Mouse (Mus musculus) liver, embryonic 14.5 days (tissue): ENCODE measurements around the gene Pde6h. TPM values are rescaled to one million over a fixed set of nuclear protein-coding genes. Genes with fewer than 3 reads are reported as not detected.
"Not testable (repeated sequence)": the region's sequence is repeated elsewhere in the genome, so short reads cannot be mapped to it uniquely, and the experiment has no call there.

ENCODE experiments used
- ATAC-seq: fragments of 200-750 bp; cut with Nextera tagmentation; 2 replicates; pipeline ENCODE4 v1.8.0; 2017; ENCODE audit warnings: moderate number of reproducible peaks, mild to moderate bottlenecking, moderate library complexity; ENCODE audit not compliant: insufficient read depth
- DNase-seq, 3 experiments: peaks; one replicate each; pipeline ENCODE4 v3.0.0-alpha.2; 2012 to 2013; ENCODE audit warnings: low read depth in 3 of 3, low spot score in 3 of 3
- H3K27ac ChIP-seq: fragments of 300-500 bp; sonication (generic); 2 replicates; pipeline ENCODE4 v1.5.1; 2014; ENCODE audit warnings: moderate library complexity, mild to moderate bottlenecking, control low read depth, inconsistent platforms
- H3K27me3 ChIP-seq: fragments of 300-500 bp; sonication (generic); 2 replicates; pipeline ENCODE4 v1.6.1; 2014; ENCODE audit warnings: mild to moderate bottlenecking, low read length, moderate library complexity; ENCODE audit not compliant: control insufficient read depth, insufficient read depth
- H3K36me3 ChIP-seq: fragments of 300-500 bp; sonication (generic); replicated peaks from 2 replicates; pipeline ENCODE4 v1.6.1; 2014; ENCODE audit warnings: low read depth; ENCODE audit not compliant: control insufficient read depth, insufficient read depth
- H3K4me1 ChIP-seq, 2 experiments: fragments of 200-500 bp in 1 of 2; fragments of 300-500 bp in 1 of 2; sonication (generic) in 1 of 2; replicated peaks; 2 replicates each; pipeline ENCODE4 v1.6.1; 2012 to 2014; ENCODE audit warnings: antibody characterized with exemption in 1 of 2, inconsistent platforms in 1 of 2, low read length in 1 of 2; ENCODE audit not compliant: control insufficient read depth in 2 of 2, insufficient read depth in 2 of 2
- H3K4me2 ChIP-seq: fragments of 300-500 bp; sonication (generic); 2 replicates; pipeline ENCODE4 v1.6.1; 2014; ENCODE audit warnings: low read depth, mild to moderate bottlenecking, control low read depth, moderate library complexity
- H3K4me3 ChIP-seq, 2 experiments: fragments of 200-500 bp in 1 of 2; fragments of 300-500 bp in 1 of 2; sonication (generic) in 1 of 2; 2 replicates each; pipeline ENCODE4 v1.5.1; 2012 to 2014; ENCODE audit warnings: low read depth in 2 of 2, low read length in 2 of 2, mild to moderate bottlenecking in 2 of 2, control low read depth in 1 of 2, inconsistent platforms in 1 of 2, moderate library complexity in 1 of 2; ENCODE audit not compliant: insufficient read depth in 1 of 2
- H3K9ac ChIP-seq: fragments of 300-500 bp; sonication (generic); replicated peaks from 2 replicates; pipeline ENCODE4 v1.6.1; 2014; ENCODE audit warnings: mild to moderate bottlenecking, control low read depth, moderate library complexity
- H3K9me3 ChIP-seq: fragments of 300-500 bp; sonication (generic); 2 replicates; pipeline ENCODE4 v1.6.1; 2016; ENCODE audit warnings: low read length, mixed read lengths; ENCODE audit not compliant: control insufficient read depth
- CTCF ChIP-seq: IDR thresholded peaks from 2 replicates; pipeline ENCODE4 v1.5.1; 2016; ENCODE audit warnings: antibody characterized with exemption, low read depth, control low read depth
- EP300 ChIP-seq: IDR thresholded peaks from 2 replicates; pipeline ENCODE4 v1.6.1; 2016; ENCODE audit warnings: antibody characterized with exemption, low read depth
- WGBS: fragments of 180-500 bp; shearing (Covaris S2); extraction: QIAGEN DNeasy Blood & Tissue Kit; methylation state at CpG from one replicate; pipeline ENCODE4 v1.1.7; 2014; ENCODE audit not compliant: insufficient replicate concordance; 5-methylcytosine and 5-hydroxymethylcytosine counted together
- polyA plus RNA-seq, 2 experiments: library from polyadenylated mRNA; depleted of rRNA in 1 of 2; stranded (reverse) in 1 of 2; unstranded in 1 of 2; fragments of >200 nt; fragmentation: Nextera tagmentation in 1 of 2; extraction: Ambion mirVana in 1 of 2; gene quantifications; 2 replicates each; pipeline versions ENCODE4 v1.2.1 to v1.2.3; 2012 to 2014

Pde6h gene
- polyA plus RNA-seq, 2 experiments, result 0.01 TPM; not detected in 1

DNA sequence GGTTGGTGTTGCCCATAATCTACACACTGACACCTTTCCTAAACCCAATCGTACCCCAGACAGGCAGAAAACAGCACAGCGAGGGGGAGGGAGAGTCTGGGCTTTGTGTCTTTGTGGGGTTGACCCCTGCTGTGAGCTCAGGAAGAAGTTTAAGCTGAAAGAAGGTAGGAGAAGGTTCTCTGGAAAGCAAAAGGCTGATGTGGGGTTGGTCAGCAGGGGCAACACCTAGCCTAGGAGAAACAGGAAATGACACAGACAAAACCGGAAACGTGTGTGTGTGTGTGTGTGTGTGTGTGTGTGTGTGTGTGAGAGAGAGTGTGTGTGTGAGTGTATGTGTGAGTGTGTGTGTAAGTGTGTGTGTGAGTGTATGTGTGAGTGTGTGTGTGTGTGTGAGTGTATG, 43.8 kb downstream of the Pde6h start:
- no peak overlapping the region for H3K4me3 ChIP-seq
- no peaks in the 10 kb centered on the region for H3K36me3 ChIP-seq
- 31% methylated on average over 4 of the region's 4 CpGs for WGBS
- H3K4me2 ChIP-seq, result no peak overlapping the region
- H3K9me3 ChIP-seq, result no peaks in the 10 kb centered on the region
- no peak overlapping the region for H3K27ac ChIP-seq
- no peak for ATAC-seq
- DNase-seq, result no peak
- H3K4me1 ChIP-seq, result peaks cover 0 to 2% of the 10 kb centered on the region in 2 experiments; a peak in 2 of 4 replicates
- H3K9ac ChIP-seq, result no peak overlapping the region
- TF ChIP-seq CTCF, result no peak
- no peak for TF ChIP-seq EP300
- H3K27me3 ChIP-seq, result no peaks in the 10 kb centered on the region

- not testable (repeated sequence) for H3K4me3 ChIP-seq, H3K27me3 ChIP-seq, H3K27ac ChIP-seq, DNase-seq, ATAC-seq, H3K4me1 ChIP-seq, H3K9me3 ChIP-seq, H3K36me3 ChIP-seq, H3K9ac ChIP-seq, H3K4me2 ChIP-seq
- WGBS, result 31% methylated on average over 4 of the region's 4 CpGs
Measured at GRCm38 (mm10) chr6:136968877-136969276, 45.2 kb downstream of the Pde6h start.

DNA sequence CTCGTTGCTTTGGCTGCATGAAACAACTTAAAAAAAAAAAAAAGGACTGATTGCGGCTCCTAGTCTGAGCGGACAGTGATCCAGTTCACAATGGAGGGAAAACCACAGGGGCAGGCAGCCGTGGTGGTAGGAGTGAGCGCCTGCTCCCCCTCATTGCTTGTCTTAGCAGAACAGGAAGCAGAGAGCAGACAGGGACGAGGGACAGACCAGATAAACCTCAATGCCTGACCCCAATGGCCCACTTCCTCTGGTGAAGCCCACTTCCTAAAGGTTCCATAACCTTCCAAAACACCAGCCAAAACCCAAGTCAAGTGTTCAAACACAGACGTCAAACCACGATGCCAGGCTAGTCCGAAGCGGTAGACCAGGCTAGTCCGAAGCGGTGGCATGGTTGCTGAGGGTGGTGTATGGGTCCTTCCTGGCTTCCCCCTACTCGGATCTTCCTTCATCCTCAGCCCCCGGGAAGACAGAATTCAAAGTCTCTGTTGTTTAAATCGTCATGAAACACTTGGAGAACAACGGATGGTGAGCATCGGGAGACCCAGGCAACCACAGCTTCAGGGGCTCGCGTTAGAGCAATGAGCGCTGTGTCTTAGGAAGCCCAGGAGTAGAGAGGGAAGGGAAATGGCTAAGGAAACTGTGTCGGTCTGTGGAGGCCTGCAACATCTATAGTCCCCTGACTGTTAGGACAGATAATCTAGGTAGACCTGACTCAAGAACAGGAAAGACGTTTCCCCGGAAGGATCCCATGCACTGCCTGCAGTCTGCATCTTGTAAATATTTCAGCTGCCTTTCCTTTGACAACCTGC, 55.8 kb downstream of the Pde6h start:
- TF ChIP-seq CTCF (no peak), EP300 (no peak)
- Histone ChIP-seq H3K4me2 (peak overlapping the region; percentile 53), H3K4me3 (no peak overlapping the region), H3K36me3 (no peaks in the 10 kb centered on the region), H3K4me1 (peaks cover 0 to 10% of the 10 kb centered on the region in 2 experiments; a peak in 2 of 4 replicates), H3K27me3 (no peaks in the 10 kb centered on the region), H3K27ac (no peak overlapping the region), H3K9me3 (no peaks in the 10 kb centered on the region), H3K9ac (no peak overlapping the region; the same call in 1 of the 2 replicates)
- WGBS, result 11% methylated on average over 23 of the region's 23 CpGs
- ATAC-seq (peak; percentile 51; the same call in 1 of the 2 replicates), DNase-seq (no peak)

DNA sequence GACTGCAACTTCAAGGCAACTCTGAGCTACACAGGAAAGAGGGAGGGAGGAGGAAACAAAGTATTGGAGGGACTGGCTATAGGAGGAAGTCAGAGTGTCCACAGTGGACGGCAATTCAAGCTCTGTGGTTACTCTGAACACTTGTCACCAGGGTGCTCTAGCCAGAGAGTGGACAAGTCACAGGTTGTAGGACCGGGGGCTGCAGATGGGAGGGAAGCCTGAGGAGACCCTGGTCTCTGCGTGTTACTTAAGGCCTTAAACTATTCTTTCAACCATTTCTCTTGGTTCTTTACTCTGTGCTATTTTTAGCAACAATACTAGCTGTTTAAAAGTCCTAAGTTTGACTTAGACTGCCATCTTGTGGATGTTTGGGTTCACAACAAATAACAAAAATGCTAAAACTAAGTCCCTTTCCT, 56.7 kb downstream of the Pde6h start:
- Histone ChIP-seq H3K4me1 (peaks cover 0 to 10% of the 10 kb centered on the region in 2 experiments; a peak in 2 of 4 replicates), H3K9me3 (no peaks in the 10 kb centered on the region), H3K4me3 (no peak overlapping the region), H3K27me3 (no peaks in the 10 kb centered on the region), H3K27ac (no peak overlapping the region), H3K36me3 (no peaks in the 10 kb centered on the region), H3K4me2 (peak overlapping the region; percentile 53; the same call in 1 of the 2 replicates), H3K9ac (no peak overlapping the region)
- 10% methylated on average over 3 of the region's 3 CpGs for WGBS
- TF ChIP-seq CTCF, result peak; percentile 51
- TF ChIP-seq EP300, result no peak
- ATAC-seq (peak; percentile 51; the same call in 1 of the 2 replicates), DNase-seq (peak in 2 of 3 experiments; percentile 25 to 49)

- no peaks in the 10 kb centered on the region for H3K27me3 ChIP-seq
- H3K9me3 ChIP-seq, result no peaks in the 10 kb centered on the region
- H3K4me3 ChIP-seq, result no peak overlapping the region
- H3K4me2 ChIP-seq, result no peak overlapping the region
- no peak for DNase-seq
- 70% methylated on average over 6 of the region's 6 CpGs for WGBS
- TF ChIP-seq CTCF (no peak), EP300 (no peak)
- H3K9ac ChIP-seq, result no peak overlapping the region
- no peak overlapping the region for H3K27ac ChIP-seq
- H3K4me1 ChIP-seq, result peaks cover 0 to 10% of the 10 kb centered on the region in 2 experiments; a peak in 2 of 4 replicates
- no peak for ATAC-seq
- H3K36me3 ChIP-seq, result no peaks in the 10 kb centered on the region
Measured at GRCm38 (mm10) chr6:136982581-136982980, 58.9 kb downstream of the Pde6h start.
